Mouse (Mus musculus): Measurements from ENCODE around the gene Mical2.

Gene Mical2

GRCm38 (mm10) chr7:112244683-112245082, 19.0 kb downstream of the Mical2 start:
- DNase-seq, result no peak

GRCm38 (mm10) chr7:112245839-112246438, 20.3 kb downstream of the Mical2 start:
- DNase-seq, result no peak

- DNase-seq, result no peak
These were observed 20.8 kb downstream of the Mical2 start for GRCm38 (mm10) chr7:112246442-112246841.

GRCm38 (mm10) chr7:112247890-112248289, 22.2 kb downstream of the Mical2 start:
- no peak for DNase-seq

GRCm38 (mm10) chr7:112249476-112249875, 23.8 kb downstream of the Mical2 start:
- no peak for DNase-seq

- DNase-seq, result no peak
These were observed 26.4 kb downstream of the Mical2 start for GRCm38 (mm10) chr7:112252065-112252464.

- no peak for DNase-seq
These were observed 28.6 kb downstream of the Mical2 start for GRCm38 (mm10) chr7:112254233-112254632.

GRCm38 (mm10) chr7:112255248-112255866, 29.7 kb downstream of the Mical2 start:
- no peak for DNase-seq

- DNase-seq, result no peak
These were observed 32.8 kb downstream of the Mical2 start for GRCm38 (mm10) chr7:112258338-112258903.

GRCm38 (mm10) chr7:112259286-112259685, 33.6 kb downstream of the Mical2 start:
- DNase-seq, result no peak

- no peak for DNase-seq
These were observed 35.5 kb downstream of the Mical2 start for GRCm38 (mm10) chr7:112261121-112261520.

GRCm38 (mm10) chr7:112267266-112267665, 41.6 kb downstream of the Mical2 start:
- no peak for DNase-seq

- no peak for DNase-seq
These were observed 43.2 kb downstream of the Mical2 start for GRCm38 (mm10) chr7:112268761-112269425.

GRCm38 (mm10) chr7:112270870-112271269, 45.2 kb downstream of the Mical2 start:
- DNase-seq, result peak; percentile 65

- DNase-seq, result no peak
These were observed 46.0 kb downstream of the Mical2 start for GRCm38 (mm10) chr7:112271627-112272026.

GRCm38 (mm10) chr7:112272692-112273091, 47.0 kb downstream of the Mical2 start:
- DNase-seq, result no peak

- DNase-seq, result no peak
These were observed 47.8 kb downstream of the Mical2 start for GRCm38 (mm10) chr7:112273451-112273850.

GRCm38 (mm10) chr7:112274611-112275010, 49.0 kb downstream of the Mical2 start:
- no peak for DNase-seq

- DNase-seq, result no peak
These were observed 49.4 kb downstream of the Mical2 start for GRCm38 (mm10) chr7:112275093-112275492.

GRCm38 (mm10) chr7:112275883-112276282, 50.2 kb downstream of the Mical2 start:
- DNase-seq, result no peak

GRCm38 (mm10) chr7:112276823-112277222, 51.2 kb downstream of the Mical2 start:
- DNase-seq, result no peak

- no peak for DNase-seq
These were observed 53.0 kb downstream of the Mical2 start for GRCm38 (mm10) chr7:112278648-112279047.

GRCm38 (mm10) chr7:112280474-112280873, 54.8 kb downstream of the Mical2 start:
- no peak for DNase-seq

All from cerebellum, adult 11 months (tissue).